Mouse (Mus musculus) hindlimb bud, embryonic 11.5 days (tissue): Measurements from ENCODE around the gene Wfdc1.
A peak's percentile ranks its signal among the peaks of the same experiment; 100 is the strongest.

ENCODE experiments used
- DNase-seq: peaks from one replicate; pipeline ENCODE4 v3.0.0-alpha.2; 2012; ENCODE audit warnings: low read depth, low spot score; ENCODE audit errors: extremely low spot score

Wfdc1 gene

DNA sequence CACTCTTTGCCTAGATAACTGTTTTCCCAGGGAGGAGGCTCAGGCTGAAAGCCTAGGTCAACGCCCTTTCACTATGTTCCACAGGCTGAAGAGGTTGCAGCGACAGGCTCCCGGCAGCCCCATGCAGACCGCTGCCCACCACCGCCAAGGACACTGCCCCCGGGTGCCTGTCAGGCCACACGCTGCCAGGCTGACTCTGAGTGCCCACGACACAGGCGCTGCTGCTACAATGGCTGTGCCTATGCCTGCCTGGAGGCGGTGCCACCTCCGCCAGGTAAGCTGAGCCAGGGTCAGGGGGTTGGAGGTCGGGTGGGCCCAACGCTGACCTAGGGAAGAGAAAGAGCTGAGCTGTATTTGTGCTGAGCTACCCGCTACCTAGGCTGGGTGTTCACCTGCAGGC lies 13.0 kb downstream of the Wfdc1 start:
- DNase-seq: no peak

DNA sequence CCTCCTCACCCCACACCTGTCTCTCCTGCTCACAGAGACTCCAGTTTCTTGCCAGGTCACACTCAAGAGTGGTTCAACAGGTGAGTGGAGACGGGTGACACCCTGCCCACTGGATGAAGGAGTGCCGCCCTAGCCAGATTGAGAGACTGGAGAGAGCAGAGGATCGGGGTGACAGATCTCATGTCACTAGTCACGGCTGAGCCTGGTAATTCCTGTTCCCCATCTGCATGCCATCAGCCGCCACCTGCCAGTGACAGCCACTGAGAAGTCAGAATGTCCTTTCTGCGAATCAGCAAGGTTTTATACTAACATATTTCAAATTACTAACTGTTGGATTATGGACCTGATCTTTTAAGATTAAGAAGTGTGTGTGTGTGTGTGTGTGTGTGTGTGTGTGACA lies 24.4 kb downstream of the Wfdc1 start:
- DNase-seq: no peak

DNA sequence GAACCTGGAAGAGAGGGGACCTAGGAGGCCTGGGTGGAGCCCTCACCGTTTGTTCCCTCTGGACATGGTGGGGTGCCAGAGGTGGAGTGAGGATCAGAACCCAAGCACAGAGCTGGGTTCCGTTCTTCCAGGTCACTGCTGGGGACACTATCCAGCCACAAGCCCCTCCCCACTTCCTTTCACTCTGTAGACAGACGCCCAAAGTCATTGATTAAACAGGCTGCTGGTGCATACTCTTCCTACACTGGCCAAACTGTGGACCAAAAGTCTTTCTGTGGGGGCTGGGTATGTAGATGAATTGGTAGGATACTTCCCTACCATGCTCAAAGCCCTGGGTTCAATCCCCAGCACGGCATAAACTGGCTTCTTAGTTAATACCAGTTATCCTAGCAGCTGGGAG lies 25.8 kb downstream of the Wfdc1 start:
- DNase-seq: no peak

- no peak for DNase-seq
Observed at GRCm38 (mm10) chr8:119694696-119695095, 28.5 kb downstream of the Wfdc1 start.

DNA sequence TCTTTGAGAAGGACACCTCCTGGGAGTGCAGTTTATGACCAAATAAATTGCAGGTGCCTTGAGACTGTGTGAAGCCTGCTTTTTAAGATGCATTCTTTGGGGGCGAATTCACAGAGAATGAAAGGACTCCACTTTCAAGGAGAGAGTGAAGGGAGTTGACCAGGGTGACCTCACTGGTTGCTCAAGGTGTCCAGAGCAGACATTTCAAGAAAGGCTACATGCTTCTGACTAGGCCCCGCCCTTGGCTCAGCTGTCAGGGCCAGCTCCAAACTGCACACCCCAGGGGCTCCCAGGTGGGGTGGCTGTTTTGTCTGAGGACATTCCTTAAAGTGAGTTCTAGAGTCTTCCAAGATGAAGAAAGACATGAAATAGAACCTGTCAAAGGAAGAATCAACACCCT lies 31.0 kb downstream of the Wfdc1 start:
- DNase-seq: no peak

- no peak for DNase-seq
Observed at GRCm38 (mm10) chr8:119698960-119699359, 32.8 kb downstream of the Wfdc1 start.

DNA sequence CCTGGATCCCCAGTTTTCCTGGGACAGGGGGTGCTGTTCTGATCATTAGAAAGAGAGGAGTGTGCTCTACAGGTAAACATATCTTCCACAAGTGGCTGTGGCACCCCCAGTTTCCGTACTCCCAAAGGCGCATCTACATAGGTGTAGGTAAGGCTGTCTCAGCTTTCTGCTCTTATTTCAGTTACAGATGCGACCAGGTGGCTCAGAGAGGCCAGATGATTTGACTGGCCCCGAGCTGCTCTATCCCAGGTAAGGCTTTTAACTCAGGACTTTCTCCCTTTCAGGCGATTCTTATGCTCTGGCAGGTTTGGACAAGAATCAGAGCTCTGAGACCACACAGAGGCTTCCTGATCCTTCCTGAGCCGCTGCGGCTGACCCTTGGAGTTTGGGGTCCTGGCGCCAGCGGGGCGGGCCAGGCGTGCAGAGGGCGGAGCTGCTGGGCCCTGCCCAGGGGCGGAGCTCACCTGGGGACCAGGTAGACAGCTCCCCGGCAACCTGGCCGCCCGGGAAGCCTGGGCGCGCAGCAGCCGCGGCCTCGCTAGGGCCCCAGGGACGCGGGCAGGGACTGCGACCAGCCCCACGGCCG lies 33.5 kb downstream of the Wfdc1 start, which contains the start of gene Atp2c2:
Atp2c2 (plus strand) TSS at position 461 of the 586 bp plus-strand sequence.
- no peak for DNase-seq

DNA sequence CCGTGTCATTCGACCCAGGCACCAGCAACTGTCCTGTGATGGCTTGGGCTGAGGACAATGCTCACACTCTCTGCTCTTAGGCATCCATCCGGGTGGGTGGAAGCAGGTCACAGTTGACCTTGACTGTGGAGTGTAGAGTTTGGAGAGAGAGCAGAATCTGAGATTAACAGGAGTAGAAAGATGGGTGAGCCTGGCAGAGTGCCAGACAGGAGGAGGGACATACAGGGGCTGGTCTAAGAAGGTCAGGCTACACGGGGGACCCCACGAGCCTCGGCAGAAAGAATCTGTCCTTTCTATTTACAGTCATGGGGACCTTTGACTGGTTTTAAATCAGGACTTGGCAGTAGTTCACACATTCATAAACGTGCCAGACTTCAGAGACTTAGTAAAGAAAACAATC lies 36.8 kb downstream of the Wfdc1 start:
- DNase-seq: no peak

DNA sequence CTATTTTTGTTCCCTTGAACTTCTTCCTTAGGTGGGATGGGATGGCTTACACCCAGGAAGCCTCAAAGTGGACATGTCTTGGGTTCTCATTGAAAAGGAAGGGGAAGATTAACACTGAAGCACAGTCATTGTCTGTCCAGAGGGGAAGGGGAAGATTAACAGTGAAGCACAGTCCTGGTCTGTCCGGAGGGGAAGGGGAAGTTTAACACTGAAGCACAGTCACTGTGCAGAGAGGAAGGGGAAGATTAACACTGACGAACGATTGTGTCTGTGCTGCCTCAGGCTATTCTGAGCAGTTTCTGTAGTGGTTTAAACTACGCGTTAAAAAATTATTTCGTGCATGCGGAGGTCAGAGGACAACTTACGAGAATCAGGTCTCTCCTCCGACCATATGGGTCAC lies 41.0 kb downstream of the Wfdc1 start:
- DNase-seq: no peak

- DNase-seq: no peak
Observed at GRCm38 (mm10) chr8:119708471-119708870, 42.3 kb downstream of the Wfdc1 start.

DNA sequence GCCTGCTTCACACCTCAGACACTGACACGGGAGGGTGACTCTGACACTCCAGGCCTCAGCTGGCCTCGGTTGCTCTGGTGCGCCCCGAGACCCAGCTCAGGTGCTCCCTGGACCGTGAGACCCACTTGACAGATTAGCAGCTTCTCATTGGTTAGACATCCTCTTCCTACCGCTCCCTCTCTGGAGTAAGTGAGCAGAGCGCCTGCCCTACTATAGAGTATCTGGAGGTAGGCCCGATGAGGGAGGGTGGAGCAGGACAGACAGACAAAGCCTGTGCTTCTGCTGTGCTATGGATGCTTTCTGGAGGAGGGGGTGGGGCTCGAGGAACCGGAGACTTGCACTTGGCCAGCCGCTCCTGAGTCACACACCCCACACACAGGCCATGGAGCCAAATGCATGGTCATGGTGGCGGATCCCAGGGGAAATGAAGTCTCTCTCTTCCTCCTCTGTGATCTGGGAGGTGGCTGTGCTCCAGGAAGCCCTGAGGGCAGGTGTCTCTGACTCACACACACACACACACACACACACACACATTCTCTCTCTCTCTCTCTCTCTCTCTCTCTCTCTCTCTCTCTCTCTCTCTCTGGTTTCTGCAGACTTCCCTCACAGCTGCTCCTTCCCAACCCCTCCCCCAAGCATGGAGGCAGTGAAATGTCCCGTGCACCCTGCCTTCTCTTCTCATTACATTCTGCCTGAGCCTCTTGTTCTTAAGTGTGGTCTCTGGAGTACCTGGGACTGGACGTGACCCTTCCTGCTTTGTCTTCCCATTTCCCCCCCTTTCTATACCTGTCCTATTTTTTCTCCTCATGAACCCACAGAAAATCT lies 42.9 kb downstream of the Wfdc1 start:
- DNase-seq: no peak

- DNase-seq: no peak
Observed at GRCm38 (mm10) chr8:119709703-119710093, 43.5 kb downstream of the Wfdc1 start.

- DNase-seq: no peak
Observed at GRCm38 (mm10) chr8:119712226-119712625, 46.1 kb downstream of the Wfdc1 start.

- DNase-seq: no peak
Observed at GRCm38 (mm10) chr8:119713421-119713820, 47.3 kb downstream of the Wfdc1 start.

- DNase-seq: no peak
Observed at GRCm38 (mm10) chr8:119715221-119715620, 49.1 kb downstream of the Wfdc1 start.

DNA sequence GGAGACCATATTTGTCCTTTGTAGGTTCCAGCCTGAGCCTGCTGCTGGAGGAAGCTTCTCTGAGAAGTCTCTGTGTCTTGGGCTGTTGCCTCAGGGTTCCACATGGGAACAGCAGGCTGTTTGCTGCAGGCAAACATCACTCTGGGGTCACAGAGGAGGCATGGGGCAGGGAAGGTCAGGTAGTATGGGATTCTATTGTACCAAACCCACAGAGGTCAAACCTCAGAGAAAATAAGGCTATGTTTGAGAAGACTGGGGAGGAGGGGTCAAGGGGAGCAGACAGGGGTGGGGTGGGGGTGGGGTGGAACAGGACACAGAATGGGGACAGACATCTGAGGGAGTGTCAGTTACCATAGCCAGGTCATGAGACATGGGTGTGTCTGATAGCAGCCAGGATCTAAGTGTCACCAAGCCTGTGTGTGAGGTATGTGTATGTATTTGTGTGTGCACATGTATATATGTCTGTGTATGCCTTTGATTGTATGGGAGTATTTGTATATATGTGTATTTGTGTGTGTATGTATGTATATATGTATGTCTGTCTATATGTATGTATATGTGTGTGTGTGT lies 50.6 kb downstream of the Wfdc1 start:
- DNase-seq: no peak

- DNase-seq: peak; percentile 35
Observed at GRCm38 (mm10) chr8:119717765-119718164, 51.6 kb downstream of the Wfdc1 start.

GRCm38 (mm10) chr8:119719011-119719501 lies 52.9 kb downstream of the Wfdc1 start:
- no peak for DNase-seq

DNA sequence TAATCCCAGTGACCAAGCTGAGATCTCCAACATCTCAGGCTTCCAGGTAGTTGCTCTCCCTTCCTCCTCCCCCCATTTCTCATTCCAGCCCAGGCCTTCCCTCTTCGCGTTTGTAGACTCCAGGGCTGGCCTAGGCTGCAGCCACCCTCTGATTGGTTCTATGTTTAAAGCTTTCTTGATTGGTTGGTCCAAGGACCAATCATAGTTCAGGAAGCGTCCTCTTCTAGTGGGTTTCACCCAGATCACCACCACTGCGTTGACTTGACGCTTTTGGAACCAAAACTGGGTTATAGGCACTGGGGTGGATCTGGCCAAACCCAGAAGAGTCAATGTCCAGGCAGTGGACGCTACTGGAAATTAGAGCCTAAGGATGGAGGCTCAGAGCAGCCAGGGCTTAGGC lies 56.2 kb downstream of the Wfdc1 start:
- DNase-seq: no peak

GRCm38 (mm10) chr8:119723676-119724075 lies 57.5 kb downstream of the Wfdc1 start:
- no peak for DNase-seq

DNA sequence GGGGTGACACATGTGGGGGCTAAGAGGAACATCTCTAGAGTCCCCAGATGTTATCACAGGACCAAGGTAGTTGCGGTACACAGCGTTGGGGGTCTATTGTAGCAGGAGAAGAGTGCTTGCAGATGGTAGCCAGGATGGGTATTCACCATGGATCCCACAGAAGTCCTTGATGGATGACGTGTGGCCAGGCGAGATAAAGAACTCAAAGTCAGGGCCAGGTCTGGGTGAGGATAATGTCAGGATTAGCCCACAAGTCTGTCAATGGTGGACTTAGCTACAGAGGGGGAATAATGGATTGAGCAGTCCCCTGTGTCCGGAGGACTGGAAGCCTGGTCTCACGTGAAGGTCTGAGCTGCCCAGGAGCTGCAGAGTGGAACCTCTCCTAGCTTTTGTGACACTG lies 58.4 kb downstream of the Wfdc1 start:
- DNase-seq: no peak

DNA sequence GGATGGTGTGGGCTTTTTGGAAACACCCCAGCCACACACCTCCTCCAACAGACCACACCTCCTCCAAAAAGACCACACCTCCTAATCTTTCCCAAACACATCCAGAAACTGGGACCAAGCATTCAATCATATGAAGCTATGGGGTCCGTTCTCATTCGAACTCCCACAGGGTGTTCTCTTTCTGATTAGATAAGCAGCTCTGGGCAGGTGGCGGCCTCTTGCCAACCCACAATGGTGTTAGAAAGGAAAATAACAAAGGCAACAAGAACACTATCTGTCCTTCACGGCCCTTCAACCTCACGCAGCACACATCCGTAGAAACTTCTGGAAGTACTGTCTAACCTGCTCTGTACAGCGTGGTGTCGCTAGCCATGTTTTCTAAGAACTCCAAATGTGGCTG lies 60.9 kb downstream of the Wfdc1 start:
- no peak for DNase-seq
